Mouse (Mus musculus): ENCODE measurements at regions not wholly inside any gene's neighbourhood (a gene's known extent, or its start where the extent isn't known, plus 50 kb on each side); places are given as distances from the start of the nearest gene placed in this dataset.
"Not testable (repeated sequence)": the region's sequence is repeated elsewhere in the genome, so short reads cannot be mapped to it uniquely, and the experiment has no call there.

- not testable (repeated sequence) for DNase-seq (ENCODE audit: low read depth)
Measured at GRCm38 (mm10) chr1:184669173-184669572, 63.2 kb downstream of the Hlx start.

- no peak for DNase-seq (ENCODE audit: low read depth)
Measured at GRCm38 (mm10) chr1:184668428-184668827, 64.0 kb downstream of the Hlx start.

GRCm38 (mm10) chr1:184668022-184668421 is 64.4 kb downstream of the Hlx start:
- DNase-seq (ENCODE audit: low read depth), result no peak

- DNase-seq (ENCODE audit: low read depth), result no peak
Measured at GRCm38 (mm10) chr1:184665243-184665642, 67.2 kb downstream of the Hlx start.

GRCm38 (mm10) chr1:184664098-184664375 is 68.4 kb downstream of the Hlx start:
- no peak for DNase-seq (ENCODE audit: low read depth)

DNA sequence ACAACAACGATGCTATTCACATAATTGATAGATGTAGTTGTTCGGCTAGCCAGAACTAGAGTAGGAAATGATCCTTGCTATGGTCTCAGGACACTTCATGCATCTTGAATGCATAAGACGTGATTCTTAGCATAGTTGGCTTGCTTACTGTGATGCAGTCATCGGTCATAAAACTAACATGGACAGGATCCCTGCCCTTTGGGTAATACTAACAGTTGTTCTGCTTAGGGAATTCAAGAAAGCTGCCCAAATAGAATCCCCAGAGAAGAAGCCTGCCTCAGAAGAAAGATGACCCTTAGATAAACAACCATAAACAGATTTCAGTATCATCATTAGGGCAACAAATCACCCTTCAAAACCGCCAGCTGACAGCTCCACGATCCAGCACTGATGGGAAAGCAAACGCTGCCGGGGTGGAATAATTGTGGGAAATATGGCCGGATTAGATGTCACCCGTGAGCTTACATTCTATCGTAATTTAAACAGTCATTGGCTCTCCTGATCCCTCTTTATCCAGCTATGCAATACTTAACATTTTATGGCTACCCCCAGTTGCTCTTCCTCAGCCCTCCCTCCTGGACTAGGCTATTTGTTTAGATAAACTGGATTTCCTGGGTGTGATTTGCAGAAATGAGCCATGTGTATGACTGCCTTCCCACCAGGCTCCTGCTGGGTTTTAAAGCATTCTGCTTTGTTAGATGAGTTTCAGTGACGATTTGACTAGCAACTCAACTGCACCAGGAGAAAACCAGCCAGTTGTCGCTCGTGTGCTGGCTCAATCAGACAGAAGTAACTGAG is 68.9 kb downstream of the Hlx start:
- no peak for DNase-seq (ENCODE audit: low read depth)

DNA sequence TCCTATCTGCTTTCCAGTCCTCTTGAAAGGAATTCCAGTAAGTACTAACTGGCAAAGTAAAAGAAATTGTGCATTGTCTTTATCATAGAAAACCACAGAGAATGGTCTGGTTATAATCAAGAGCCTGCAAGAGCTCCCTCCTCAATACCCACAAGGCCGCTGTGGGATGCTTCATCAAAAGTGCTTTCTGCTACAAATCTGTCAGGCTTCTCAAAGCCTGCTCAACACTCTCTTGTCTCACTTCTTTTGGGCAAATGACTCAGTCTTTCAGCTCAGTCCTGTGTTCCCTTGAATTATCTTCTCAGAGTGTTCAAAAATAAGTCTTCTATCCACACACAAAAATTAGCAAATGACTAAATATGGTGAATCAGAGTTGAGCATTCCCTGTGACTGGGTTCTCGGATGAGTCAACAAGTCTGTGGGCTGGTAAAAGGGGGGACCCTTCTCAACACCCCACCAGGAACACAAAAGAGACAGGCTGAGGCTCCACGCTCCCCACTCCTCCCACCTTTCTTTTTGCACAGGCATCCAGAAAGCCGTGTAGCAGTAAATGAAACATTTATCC is 81.8 kb downstream of the Hlx start:
- DNase-seq (ENCODE audit: low read depth), result no peak

DNA sequence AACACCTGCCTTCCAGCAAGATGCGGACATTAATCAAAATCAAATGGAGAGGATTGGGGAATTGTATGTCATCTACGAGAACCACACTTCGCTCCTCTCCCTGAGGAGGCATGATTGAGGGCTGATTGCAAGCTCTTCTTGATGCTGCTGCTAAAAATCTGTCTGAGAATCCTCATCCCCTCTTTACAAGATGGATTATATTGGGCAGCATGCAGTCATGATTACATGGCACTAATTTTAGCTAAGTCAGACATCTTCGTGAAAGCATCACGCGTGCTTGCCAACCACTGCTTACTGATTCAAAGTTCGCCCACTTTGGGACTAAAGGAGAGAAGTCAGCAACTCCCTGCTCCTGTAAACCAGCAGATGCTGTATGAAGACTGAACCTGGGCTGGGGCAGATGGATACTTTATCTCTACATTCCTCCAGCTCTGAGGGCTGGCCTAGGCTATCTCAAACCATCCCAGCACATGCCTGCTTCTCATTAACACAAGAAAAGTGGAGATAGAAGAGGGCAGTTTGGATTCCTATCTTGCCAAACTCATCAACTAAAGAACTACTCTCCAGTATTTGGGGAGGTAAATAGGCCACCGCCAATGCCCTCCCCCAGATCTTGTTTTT is 84.4 kb downstream of the Hlx start:
- no peak for DNase-seq (ENCODE audit: low read depth)

GRCm38 (mm10) chr1:184644767-184645598 is 87.4 kb downstream of the Hlx start:
- peak; percentile 44 for DNase-seq (ENCODE audit: low read depth)

DNA sequence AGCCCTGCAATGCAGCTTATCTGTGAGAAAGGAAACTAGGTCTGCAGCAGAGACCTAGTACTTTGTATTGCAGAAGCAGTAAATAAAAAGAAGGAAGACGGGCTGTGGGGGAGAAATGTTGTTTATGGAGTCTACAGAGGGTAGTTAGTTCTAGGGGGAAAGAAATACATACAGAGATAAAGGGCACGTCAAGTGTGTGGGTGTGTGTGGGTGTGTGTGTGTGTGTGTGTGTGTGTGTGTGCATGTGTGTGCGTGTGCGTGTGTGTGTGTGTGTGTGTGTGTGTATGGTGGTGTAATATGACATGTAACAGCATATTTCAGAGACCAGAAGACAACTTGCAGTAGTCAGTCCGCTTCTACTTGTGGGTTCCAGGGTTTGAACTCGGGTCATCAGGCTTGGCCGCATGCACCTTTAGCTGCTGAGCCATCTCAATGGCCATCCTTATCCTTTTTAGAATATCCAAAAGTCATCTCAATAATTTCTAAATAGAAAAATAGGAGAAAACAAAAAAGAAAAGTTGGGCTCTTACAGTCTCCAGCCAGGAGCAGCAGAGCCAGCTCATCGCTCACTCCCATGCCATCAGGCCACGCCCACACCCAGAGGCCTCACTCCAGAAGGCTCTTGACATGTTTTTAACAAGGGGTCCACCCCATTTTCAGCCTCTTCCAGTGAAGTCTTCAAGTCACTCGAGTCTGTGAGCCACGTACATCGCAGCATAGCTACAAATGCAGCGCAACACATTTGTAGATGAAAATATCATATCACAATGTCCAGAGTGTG is 101.5 kb downstream of the Hlx start:
- DNase-seq (ENCODE audit: low read depth), result no peak

DNA sequence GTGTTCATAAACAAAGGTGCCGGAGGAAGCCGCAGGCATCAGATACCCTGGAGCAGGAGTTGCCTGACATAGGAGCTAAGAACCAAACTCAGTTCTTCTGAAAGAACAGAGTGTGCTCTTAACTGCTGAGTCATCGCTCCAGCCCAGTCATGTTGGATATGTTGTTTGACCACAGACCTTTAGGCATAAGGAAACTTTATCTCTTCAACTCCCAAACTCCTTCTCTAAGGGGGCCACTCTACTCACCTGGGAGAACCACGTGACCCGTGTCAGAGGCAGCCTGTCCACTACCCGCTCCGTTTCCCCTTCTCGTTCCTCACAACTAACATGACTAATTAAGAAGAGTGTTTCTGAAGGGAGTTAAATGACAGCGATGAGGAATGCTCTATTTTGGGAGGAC is 103.2 kb downstream of the Hlx start:
- peak; percentile 54 for DNase-seq (ENCODE audit: low read depth)

DNA sequence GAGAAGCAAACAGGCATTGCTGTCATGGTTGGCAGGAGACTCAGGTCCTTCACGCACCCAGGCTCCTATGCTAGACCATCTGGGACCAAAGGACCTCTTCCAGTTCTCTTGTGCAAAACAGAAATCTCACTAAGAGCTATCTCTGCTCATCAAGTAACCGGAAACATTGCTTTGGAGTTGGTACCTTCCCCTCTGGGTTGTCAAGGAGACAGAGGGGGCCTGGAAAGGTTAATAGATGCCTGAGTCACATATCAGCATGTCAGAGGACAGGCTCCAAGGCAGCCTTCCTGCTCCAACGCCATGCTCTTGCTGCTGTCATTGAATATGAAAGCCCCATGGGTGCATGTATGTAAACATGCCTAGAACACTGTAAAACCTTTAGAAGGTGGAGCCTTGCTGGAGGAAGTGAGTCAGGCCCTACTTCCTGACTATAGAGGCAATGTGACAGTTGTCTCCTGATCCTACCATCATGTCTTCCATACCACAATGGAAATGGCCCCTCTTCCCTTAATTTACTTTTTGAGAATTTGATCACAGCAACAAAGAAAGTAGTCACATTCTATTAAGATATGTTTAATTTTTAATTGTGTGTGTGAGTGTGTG is 103.8 kb downstream of the Hlx start:
- peak; percentile 51 for DNase-seq (ENCODE audit: low read depth)

DNA sequence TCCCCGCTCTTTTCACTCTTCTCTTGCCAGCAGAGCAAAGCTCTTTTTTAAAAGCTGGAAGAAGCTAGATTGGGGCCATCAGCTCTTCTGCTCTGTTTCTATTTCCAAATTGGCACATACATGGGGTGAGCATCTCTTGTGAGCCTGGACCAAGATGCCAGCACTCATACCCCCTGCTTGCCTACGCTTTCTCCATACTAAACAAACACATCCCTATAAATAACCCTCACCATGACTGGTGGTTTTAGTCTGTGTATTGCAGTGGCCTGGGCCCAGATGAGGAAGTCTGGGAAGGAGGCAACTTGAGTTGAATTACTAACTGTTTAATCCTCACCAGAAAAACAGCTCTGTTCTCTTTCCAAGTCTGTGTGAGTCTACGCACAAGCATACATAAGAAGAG is 110.0 kb downstream of the Hlx start:
- DNase-seq (ENCODE audit: low read depth), result peak; percentile 21

DNA sequence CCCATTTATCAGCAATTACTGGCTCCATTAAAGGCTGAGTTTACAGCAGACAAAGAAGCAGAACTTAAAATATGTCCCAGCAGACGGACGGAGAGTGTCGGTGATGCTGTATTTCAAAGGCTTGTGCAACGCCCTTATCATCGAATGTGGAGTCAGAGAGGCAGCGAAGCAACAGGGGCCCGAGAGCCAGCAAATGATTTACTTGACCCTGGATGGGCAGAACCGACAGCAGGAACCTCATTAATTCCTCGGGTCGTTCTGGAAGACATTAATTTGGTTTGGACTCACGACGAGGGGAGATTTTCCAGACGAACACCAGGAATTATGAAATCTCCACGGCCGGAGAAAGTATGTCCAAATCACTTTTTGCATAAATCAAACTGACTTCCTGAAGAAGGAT is 110.5 kb downstream of the Hlx start:
- DNase-seq (ENCODE audit: low read depth), result peak; percentile 17

GRCm38 (mm10) chr1:184617853-184618454 is 114.5 kb downstream of the Hlx start:
- DNase-seq (ENCODE audit: low read depth), result peak; percentile 84

- DNase-seq (ENCODE audit: low read depth), result no peak
Measured at GRCm38 (mm10) chr1:184615991-184616390, 116.4 kb downstream of the Hlx start.

- DNase-seq (ENCODE audit: low read depth), result no peak
Measured at GRCm38 (mm10) chr1:184614699-184615415, 117.6 kb downstream of the Hlx start.

GRCm38 (mm10) chr1:184612880-184613279 is 119.5 kb downstream of the Hlx start:
- no peak for DNase-seq (ENCODE audit: low read depth)

- DNase-seq (ENCODE audit: low read depth), result no peak
Measured at GRCm38 (mm10) chr1:184608938-184609337, 123.5 kb downstream of the Hlx start.

DNA sequence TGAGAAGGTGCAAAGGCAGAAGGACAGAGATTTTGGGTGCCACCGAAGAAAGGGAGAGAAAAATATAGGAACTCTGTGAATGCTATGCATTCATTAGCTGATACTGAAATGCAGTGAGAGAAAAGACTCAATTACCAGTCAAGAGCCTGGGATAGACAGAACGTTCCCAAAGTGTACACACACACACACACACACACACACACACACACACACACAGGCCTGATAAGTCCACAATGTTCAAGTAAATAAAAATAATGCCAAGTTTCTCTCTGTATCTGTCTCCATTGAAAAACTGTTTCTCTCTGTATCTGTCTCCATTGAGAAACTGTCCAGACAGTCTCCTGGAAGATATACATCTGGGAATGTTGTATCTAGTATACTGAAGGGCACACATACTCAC is 124.1 kb downstream of the Hlx start:
- DNase-seq (ENCODE audit: low read depth), result no peak

Data from 416B (cell line).